8 mouse cellular contexts compared by ENCODE assay signal in the genomic region with DNA sequence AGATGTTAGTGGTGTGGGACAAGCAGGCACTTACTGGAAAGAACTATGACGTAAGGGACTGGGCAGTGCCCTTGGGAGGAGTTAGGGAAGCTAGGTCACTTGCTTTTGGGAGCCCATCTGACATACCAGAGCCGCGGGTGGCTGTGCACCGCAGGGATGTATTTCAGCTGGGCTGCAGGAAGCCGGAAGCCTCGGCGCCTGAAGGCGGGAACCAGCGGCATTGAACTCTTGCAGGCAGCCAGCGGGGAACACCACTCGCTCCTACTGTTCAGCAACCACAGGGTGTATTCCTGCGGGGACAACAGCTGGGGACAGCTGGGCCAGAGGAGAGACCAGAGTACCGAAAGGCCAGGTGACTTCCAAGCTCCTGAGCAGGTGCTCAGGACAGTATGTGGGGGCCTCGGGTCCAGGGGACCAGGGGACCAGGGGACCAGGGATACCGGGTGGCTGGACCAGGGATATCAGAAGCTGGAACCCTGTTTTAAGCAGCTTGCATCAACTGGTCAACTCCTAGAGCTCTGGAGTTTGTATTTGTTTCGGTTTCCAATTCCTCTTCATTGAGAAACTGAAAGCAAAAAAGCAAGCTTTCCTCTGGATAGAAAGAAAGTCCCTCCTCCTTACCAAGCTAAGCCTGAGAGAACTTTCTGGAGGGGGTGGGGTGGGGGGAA. TPM values are rescaled to one million over a fixed set of nuclear protein-coding genes. Genes with fewer than 3 reads are reported as not detected.
A peak's percentile ranks its signal among the peaks of the same experiment; 100 is the strongest.
DNase-seq lines count a peak whose midpoint lies in the region; ATAC-seq and TF ChIP-seq lines count a peak whose summit lies in the region.

Gene Herc6 (plus strand): TSS at position 120 of the 668 bp plus-strand sequence.

- no peaks in the 10 kb centered on the region for H3K36me3 ChIP-seq in forebrain, postnatal 0 days (ENCODE audit: insufficient read depth)
- H3K36me3 ChIP-seq in lung, postnatal 0 days (ENCODE audit: insufficient read depth, low read length): no peaks in the 10 kb centered on the region

- no peak for TF ChIP-seq EP300 in lung, postnatal 0 days (IDR thresholded peaks at IDR 0.05)

- peak; percentile 63 for DNase-seq in MEL-GATA-1-ER (ENCODE audit: extremely low read depth, low read depth)
- peak; percentile 15 to 20 for DNase-seq in cerebellum, adult 2 months
- DNase-seq in forebrain, postnatal 0 days: peak; percentile 26
- DNase-seq in heart, postnatal 4 days: peak; percentile 73
- peak; percentile 65 for DNase-seq in layer of hippocampus, adult 9-11 months
- peak; percentile 91 for DNase-seq in lung, postnatal 0 days (ENCODE audit: low spot score)
- peak; percentile 29 for DNase-seq in ovary, postnatal 10 days (ENCODE audit: low spot score)
- DNase-seq in thymus, postnatal 14 days: peak; percentile 80

- no peak for TF ChIP-seq POLR2A in cerebellum, adult 2 months (IDR thresholded peaks at IDR 0.05; ENCODE audit: borderline replicate concordance, insufficient read depth, low read length)

- peak within 1 kb of the TSS; percentile 54 for H3K4me3 ChIP-seq in cerebellum, adult 2 months (replicated peaks; ENCODE audit: insufficient read depth, low read depth, low read length)
- peak within 1 kb of the TSS; percentile 37 for H3K4me3 ChIP-seq in forebrain, postnatal 0 days (ENCODE audit: low read depth, low read length)
- H3K4me3 ChIP-seq in lung, postnatal 0 days (ENCODE audit: low read depth, low read length): peak within 1 kb of the TSS; percentile 64

- WGBS in cerebellum, adult 2 months: 2% methylated on average over 16 of the region's 16 CpGs
- WGBS in forebrain, postnatal 0 days: 3% methylated on average over 16 of the region's 16 CpGs
- WGBS in lung, postnatal 0 days: 2% methylated on average over 16 of the region's 16 CpGs

- TF ChIP-seq CTCF in cerebellum, adult 2 months (IDR thresholded peaks at IDR 0.05; ENCODE audit: borderline replicate concordance, insufficient read depth, low read depth, low read length): no peak
- no peak for TF ChIP-seq CTCF in forebrain, postnatal 0 days (IDR thresholded peaks at IDR 0.05; ENCODE audit: low read depth)
- no peak for TF ChIP-seq CTCF in lung, postnatal 0 days (IDR thresholded peaks at IDR 0.05)

- no peaks in the 10 kb centered on the region for H3K4me1 ChIP-seq in cerebellum, adult 2 months (ENCODE audit: control insufficient read depth, insufficient read depth, low read length)
- H3K4me1 ChIP-seq in forebrain, postnatal 0 days (ENCODE audit: insufficient read depth): no peaks in the 10 kb centered on the region
- H3K4me1 ChIP-seq in lung, postnatal 0 days (ENCODE audit: insufficient read depth, low read depth, low read length): no peaks in the 10 kb centered on the region

- ATAC-seq in forebrain, postnatal 0 days: peak; percentile 79
- peak; percentile 98 for ATAC-seq in lung, postnatal 0 days

- H3K4me2 ChIP-seq in forebrain, postnatal 0 days (ENCODE audit: low read depth): peak within 1 kb of the TSS; percentile 66
- peak within 1 kb of the TSS; percentile 57 for H3K4me2 ChIP-seq in lung, postnatal 0 days (replicated peaks; ENCODE audit: low read depth, low read length)

- H3K9ac ChIP-seq in forebrain, postnatal 0 days: peak within 1 kb of the TSS; percentile 49
- H3K9ac ChIP-seq in lung, postnatal 0 days (replicated peaks; ENCODE audit: low read depth): peak within 1 kb of the TSS; percentile 30

- no peak within 1 kb of the TSS for H3K27ac ChIP-seq in cerebellum, adult 2 months (ENCODE audit: insufficient read depth, low read length)
- no peak within 1 kb of the TSS for H3K27ac ChIP-seq in forebrain, postnatal 0 days (ENCODE audit: low read depth, low read length)
- peak within 1 kb of the TSS; percentile 82 for H3K27ac ChIP-seq in lung, postnatal 0 days (ENCODE audit: low read length)

- no peaks in the 10 kb centered on the region for H3K9me3 ChIP-seq in forebrain, postnatal 0 days (ENCODE audit: low read length)
- no peaks in the 10 kb centered on the region for H3K9me3 ChIP-seq in lung, postnatal 0 days (ENCODE audit: low read length)

- no peaks in the 10 kb centered on the region for H3K27me3 ChIP-seq in cerebellum, adult 2 months (ENCODE audit: control insufficient read depth, insufficient read depth, low read length)
- H3K27me3 ChIP-seq in forebrain, postnatal 0 days (ENCODE audit: insufficient read depth, low read length): no peaks in the 10 kb centered on the region
- no peaks in the 10 kb centered on the region for H3K27me3 ChIP-seq in lung, postnatal 0 days (replicated peaks; ENCODE audit: insufficient read depth, low read length)

RNA-seq across cellular contexts. Expression of gene Herc6, which starts in this region (rescaled TPM):
- 1.5 and 1.6 TPM in 2 replicates for polyA plus RNA-seq in cerebellum, adult 2 months (2012; rRNA removed)
- total RNA-seq in forebrain, postnatal 0 days (2014; rRNA removed): 1.8 and 2.2 TPM in 2 replicates
- 0.73 and 1.1 TPM in 2 replicates for polyA plus RNA-seq in forebrain, postnatal 0 days (2015; fragmentation: Nextera tagmentation; extraction: Ambion mirVana)
- total RNA-seq in heart, postnatal 4 days (2021): 1 to 10 TPM; 5.6 to 5.7 TPM
- polyA plus RNA-seq in lung, postnatal 0 days (2015; fragmentation: Nextera tagmentation; extraction: Ambion mirVana): 3.5 and 4.1 TPM in 2 replicates

Comparison
In these comparisons a context has a peak if more than half of its experiments do, and no peak if none do; other contexts are left out.
1. DNase-seq: peak in every context shown above with its lines; median percentile 91 in lung, postnatal 0 days; 80 in thymus, postnatal 14 days; 73 in heart, postnatal 4 days; 65 in layer of hippocampus, adult 9-11 months; 63 in MEL-GATA-1-ER; 29 in ovary, postnatal 10 days; 26 in forebrain, postnatal 0 days; 18 in cerebellum, adult 2 months.